Mouse (Mus musculus) urinary bladder, adult 18-20 months (tissue): Measurements from ENCODE around the gene Zfp410.
"Not testable (repeated sequence)": the region's sequence is repeated elsewhere in the genome, so short reads cannot be mapped to it uniquely, and the experiment has no call there.

Source experiments
- DNase-seq, 2 experiments: peaks; one replicate each; pipeline ENCODE4 v3.0.0; 2022; ENCODE audit warnings: low spot score in 2 of 2, mixed read lengths in 2 of 2

Gene Zfp410

GRCm38 (mm10) chr12:84316721-84317621 lies at the start of gene Zfp410:
Gene Zfp410 (plus strand): TSS chr12:84316852.
- DNase-seq, result peak; percentile 73 to 79

- no peak for DNase-seq
These were observed 49.4 kb upstream of the Zfp410 start for GRCm38 (mm10) chr12:84267264-84267663.

GRCm38 (mm10) chr12:84273366-84273765 lies 43.3 kb upstream of the Zfp410 start:
- no peak for DNase-seq

GRCm38 (mm10) chr12:84275288-84275687 lies 41.4 kb upstream of the Zfp410 start:
- DNase-seq, result no peak

GRCm38 (mm10) chr12:84276288-84276687 lies 40.4 kb upstream of the Zfp410 start:
- no peak for DNase-seq

- no peak for DNase-seq
These were observed 39.9 kb upstream of the Zfp410 start for GRCm38 (mm10) chr12:84276799-84277198.

GRCm38 (mm10) chr12:84277832-84278231 lies 38.8 kb upstream of the Zfp410 start:
- no peak for DNase-seq

- DNase-seq, result no peak
These were observed 37.8 kb upstream of the Zfp410 start for GRCm38 (mm10) chr12:84278901-84279300.

- no peak for DNase-seq
These were observed 32.3 kb upstream of the Zfp410 start for GRCm38 (mm10) chr12:84284391-84284790.

- peak; percentile 80 to 89 for DNase-seq
These were observed 31.6 kb upstream of the Zfp410 start, which contains the start of gene Ptgr2 for GRCm38 (mm10) chr12:84284885-84285592. Gene Ptgr2 (plus strand): TSS chr12:84285232.

- DNase-seq, result no peak
These were observed 31.1 kb upstream of the Zfp410 start for GRCm38 (mm10) chr12:84285593-84285968.

- DNase-seq, result no peak
These were observed 28.2 kb upstream of the Zfp410 start for GRCm38 (mm10) chr12:84288461-84288860.

- DNase-seq, result no peak
These were observed 18.8 kb upstream of the Zfp410 start for GRCm38 (mm10) chr12:84297851-84298250.

GRCm38 (mm10) chr12:84299265-84299664 lies 17.4 kb upstream of the Zfp410 start:
- DNase-seq, result no peak

- DNase-seq, result no peak
These were observed 12.6 kb upstream of the Zfp410 start for GRCm38 (mm10) chr12:84304101-84304500.

GRCm38 (mm10) chr12:84304554-84304953 lies 12.1 kb upstream of the Zfp410 start:
- no peak for DNase-seq

- no peak for DNase-seq
These were observed 5.3 kb upstream of the Zfp410 start for GRCm38 (mm10) chr12:84311306-84311705.

- DNase-seq, result no peak
These were observed 646 bp upstream of the Zfp410 start for GRCm38 (mm10) chr12:84316006-84316405.

- no peak for DNase-seq
These were observed 10.5 kb downstream of the Zfp410 start for GRCm38 (mm10) chr12:84327111-84327512.

GRCm38 (mm10) chr12:84336963-84337625 lies 20.4 kb downstream of the Zfp410 start:
- no peak for DNase-seq

GRCm38 (mm10) chr12:84347192-84347591 lies 30.5 kb downstream of the Zfp410 start:
- DNase-seq, result no peak

- not testable (repeated sequence) for DNase-seq
These were observed 42.0 kb downstream of the Zfp410 start for GRCm38 (mm10) chr12:84358699-84359098.
